Mouse (Mus musculus): ENCODE data around the gene Txndc2. TPM values are rescaled to one million over a fixed set of nuclear protein-coding genes. Genes with fewer than 3 reads are reported as not detected.

Txndc2 gene
- total and polyA plus RNA-seq, 3 experiments: 0.22 TPM; not detected in 2

GRCm38 (mm10) chr17:65650598-65650997 is 8.6 kb upstream of the Txndc2 start:
- Histone ChIP-seq H3K9me3 (replicated peaks) (no peaks in the 10 kb centered on the region), H3K4me1 (ENCODE audit: insufficient read depth, low read depth, low read length) (no peaks in the 10 kb centered on the region; the same call in 1 of the 2 replicates), H3K4me3 (ENCODE audit: low read depth, low read length) (no peak overlapping the region), H3K27me3 (ENCODE audit: insufficient read depth, low read length) (peaks cover 16% of the 10 kb centered on the region; the same call in 1 of the 2 replicates), H3K36me3 (replicated peaks) (no peaks in the 10 kb centered on the region)
- ATAC-seq (ENCODE audit: extremely low read depth, insufficient number of reproducible peaks, low FRiP score, poor library complexity, severe bottlenecking) (no peak), DNase-seq (ENCODE audit: low spot score) (no peak)
- TF ChIP-seq CTCF (IDR thresholded peaks at IDR 0.05; ENCODE audit: low read depth, low read length): no peak
- TF ChIP-seq GATA1 (IDR thresholded peaks at IDR 0.05; ENCODE audit: borderline replicate concordance, low read length): no peak
- TF ChIP-seq TAL1 (conservative IDR thresholded peaks at IDR 0.05; ENCODE audit: low read depth, low read length): no peak
- TF ChIP-seq POLR2AphosphoS5 (IDR thresholded peaks at IDR 0.05; ENCODE audit: insufficient replicate concordance, low read depth, low read length): no peak
- no peak for TF ChIP-seq GATA2 (IDR thresholded peaks at IDR 0.05; ENCODE audit: borderline replicate concordance, low read depth, low read length)

DNA sequence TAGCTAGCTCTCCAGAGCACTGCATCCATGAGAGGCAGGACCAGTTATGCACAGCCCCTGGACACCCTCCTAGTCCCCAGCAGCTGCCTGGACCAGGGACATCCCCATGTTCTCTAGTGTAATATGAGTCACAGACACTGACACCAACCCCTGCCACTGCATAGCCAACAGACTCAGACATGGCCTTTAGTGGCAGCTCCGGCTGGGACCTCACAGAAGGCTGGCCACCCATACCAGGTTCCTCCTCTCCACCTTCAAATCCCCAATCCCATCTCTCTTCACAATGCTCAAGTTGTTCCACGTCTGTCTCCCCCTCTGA is 7.2 kb upstream of the Txndc2 start:
- Histone ChIP-seq H3K9me3 (replicated peaks) (no peaks in the 10 kb centered on the region), H3K4me1 (ENCODE audit: insufficient read depth, low read depth, low read length) (no peaks in the 10 kb centered on the region; the same call in 1 of the 2 replicates), H3K27me3 (ENCODE audit: insufficient read depth, low read length) (peaks cover 10% of the 10 kb centered on the region; the same call in 1 of the 2 replicates), H3K36me3 (replicated peaks) (no peaks in the 10 kb centered on the region), H3K4me3 (ENCODE audit: low read depth, low read length) (no peak overlapping the region)
- ATAC-seq (ENCODE audit: extremely low read depth, insufficient number of reproducible peaks, low FRiP score, poor library complexity, severe bottlenecking): no peak
- no peak for TF ChIP-seq GATA2 (IDR thresholded peaks at IDR 0.05; ENCODE audit: borderline replicate concordance, low read depth, low read length)
- TF ChIP-seq GATA1 (IDR thresholded peaks at IDR 0.05; ENCODE audit: borderline replicate concordance, low read length): no peak
- TF ChIP-seq CTCF (IDR thresholded peaks at IDR 0.05; ENCODE audit: low read depth, low read length): no peak
- no peak for TF ChIP-seq POLR2AphosphoS5 (IDR thresholded peaks at IDR 0.05; ENCODE audit: insufficient replicate concordance, low read depth, low read length)
- no peak for TF ChIP-seq TAL1 (conservative IDR thresholded peaks at IDR 0.05; ENCODE audit: low read depth, low read length)
- DNase-seq (ENCODE audit: low spot score): no peak

- no peaks in the 10 kb centered on the region for H3K36me3 ChIP-seq (replicated peaks)
- TF ChIP-seq CTCF (IDR thresholded peaks at IDR 0.05; ENCODE audit: low read depth, low read length) (no peak), GATA2 (IDR thresholded peaks at IDR 0.05; ENCODE audit: borderline replicate concordance, low read depth, low read length) (no peak), GATA1 (IDR thresholded peaks at IDR 0.05; ENCODE audit: borderline replicate concordance, low read length) (no peak), TAL1 (conservative IDR thresholded peaks at IDR 0.05; ENCODE audit: low read depth, low read length) (no peak), POLR2AphosphoS5 (IDR thresholded peaks at IDR 0.05; ENCODE audit: insufficient replicate concordance, low read depth, low read length) (no peak)
- peaks cover 9% of the 10 kb centered on the region; the same call in 1 of the 2 replicates for H3K27me3 ChIP-seq (ENCODE audit: insufficient read depth, low read length)
- no peaks in the 10 kb centered on the region for H3K9me3 ChIP-seq (replicated peaks)
- no peak overlapping the region for H3K4me3 ChIP-seq (ENCODE audit: low read depth, low read length)
- DNase-seq (ENCODE audit: low spot score) (no peak), ATAC-seq (ENCODE audit: extremely low read depth, insufficient number of reproducible peaks, low FRiP score, poor library complexity, severe bottlenecking) (no peak)
- H3K4me1 ChIP-seq (ENCODE audit: insufficient read depth, low read depth, low read length): no peaks in the 10 kb centered on the region; the same call in 1 of the 2 replicates
Observed at GRCm38 (mm10) chr17:65648371-65649174, 6.6 kb upstream of the Txndc2 start.

DNA sequence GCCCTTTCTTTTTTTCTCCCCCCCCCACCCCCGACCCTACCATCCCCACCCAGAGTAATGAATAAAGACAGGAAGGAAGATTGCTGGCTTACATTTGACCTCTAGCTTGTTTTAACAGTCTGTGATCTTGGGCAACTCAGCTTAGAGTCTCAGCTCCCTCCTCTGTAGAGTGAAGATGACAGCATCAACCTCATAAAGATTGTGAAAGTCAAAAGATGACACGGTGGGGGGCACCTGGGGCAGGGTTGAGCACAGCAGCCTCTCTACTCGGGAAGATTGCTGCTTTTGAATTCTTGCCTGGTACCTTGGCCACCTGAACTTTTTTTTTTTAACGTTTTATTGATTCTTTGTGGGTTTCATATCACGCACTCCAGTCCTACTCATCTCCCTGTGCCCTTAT is 6.0 kb upstream of the Txndc2 start:
- Histone ChIP-seq H3K9me3 (replicated peaks) (no peaks in the 10 kb centered on the region), H3K27me3 (ENCODE audit: insufficient read depth, low read length) (peaks cover 9% of the 10 kb centered on the region; the same call in 1 of the 2 replicates), H3K4me3 (ENCODE audit: low read depth, low read length) (no peak overlapping the region), H3K36me3 (replicated peaks) (no peaks in the 10 kb centered on the region), H3K4me1 (ENCODE audit: insufficient read depth, low read depth, low read length) (no peaks in the 10 kb centered on the region; the same call in 1 of the 2 replicates)
- no peak for TF ChIP-seq TAL1 (conservative IDR thresholded peaks at IDR 0.05; ENCODE audit: low read depth, low read length)
- TF ChIP-seq GATA2 (IDR thresholded peaks at IDR 0.05; ENCODE audit: borderline replicate concordance, low read depth, low read length): no peak
- TF ChIP-seq CTCF (IDR thresholded peaks at IDR 0.05; ENCODE audit: low read depth, low read length): no peak
- ATAC-seq (ENCODE audit: extremely low read depth, insufficient number of reproducible peaks, low FRiP score, poor library complexity, severe bottlenecking) (no peak), DNase-seq (ENCODE audit: low spot score) (no peak)

DNA sequence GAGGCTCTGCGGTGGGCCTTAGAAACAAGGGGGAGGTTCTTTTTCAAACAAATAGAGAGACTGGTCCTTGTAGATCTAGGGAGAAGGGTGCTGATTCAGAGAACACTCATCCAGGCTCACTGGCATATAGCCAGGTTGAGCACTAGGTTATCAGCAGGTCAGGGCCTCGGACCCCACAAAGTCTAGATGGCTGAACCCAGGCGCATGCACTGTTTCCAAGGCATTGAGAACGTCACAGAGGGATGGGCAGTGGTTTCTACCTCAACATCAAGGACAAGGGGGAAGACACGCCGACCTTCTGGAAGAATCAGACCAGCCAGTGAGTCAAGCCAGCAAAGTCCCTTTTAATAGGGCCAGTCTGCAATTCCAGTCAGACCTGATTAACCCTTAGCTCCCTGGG is 5.3 kb upstream of the Txndc2 start:
- no peaks in the 10 kb centered on the region for H3K36me3 ChIP-seq (replicated peaks)
- no peaks in the 10 kb centered on the region; the same call in 1 of the 2 replicates for H3K4me1 ChIP-seq (ENCODE audit: insufficient read depth, low read depth, low read length)
- peaks cover 9% of the 10 kb centered on the region; the same call in 1 of the 2 replicates for H3K27me3 ChIP-seq (ENCODE audit: insufficient read depth, low read length)
- H3K9me3 ChIP-seq (replicated peaks): no peaks in the 10 kb centered on the region
- no peak overlapping the region for H3K4me3 ChIP-seq (ENCODE audit: low read depth, low read length)
- ATAC-seq (ENCODE audit: extremely low read depth, insufficient number of reproducible peaks, low FRiP score, poor library complexity, severe bottlenecking): no peak
- DNase-seq (ENCODE audit: low spot score): no peak
- TF ChIP-seq POLR2AphosphoS5 (IDR thresholded peaks at IDR 0.05; ENCODE audit: insufficient replicate concordance, low read depth, low read length) (no peak), GATA1 (IDR thresholded peaks at IDR 0.05; ENCODE audit: borderline replicate concordance, low read length) (no peak), TAL1 (conservative IDR thresholded peaks at IDR 0.05; ENCODE audit: low read depth, low read length) (no peak), GATA2 (IDR thresholded peaks at IDR 0.05; ENCODE audit: borderline replicate concordance, low read depth, low read length) (no peak), CTCF (IDR thresholded peaks at IDR 0.05; ENCODE audit: low read depth, low read length) (no peak)

- Histone ChIP-seq H3K4me3 (ENCODE audit: low read depth, low read length) (no peak overlapping the region), H3K27me3 (ENCODE audit: insufficient read depth, low read length) (peaks cover 2% of the 10 kb centered on the region; the same call in 1 of the 2 replicates), H3K4me1 (ENCODE audit: insufficient read depth, low read depth, low read length) (no peaks in the 10 kb centered on the region; the same call in 1 of the 2 replicates), H3K9me3 (replicated peaks) (no peaks in the 10 kb centered on the region), H3K36me3 (replicated peaks) (no peaks in the 10 kb centered on the region)
- ATAC-seq (ENCODE audit: extremely low read depth, insufficient number of reproducible peaks, low FRiP score, poor library complexity, severe bottlenecking) (no peak), DNase-seq (ENCODE audit: low spot score) (no peak)
- TF ChIP-seq GATA2 (IDR thresholded peaks at IDR 0.05; ENCODE audit: borderline replicate concordance, low read depth, low read length): no peak
- TF ChIP-seq GATA1 (IDR thresholded peaks at IDR 0.05; ENCODE audit: borderline replicate concordance, low read length): no peak
- no peak for TF ChIP-seq POLR2AphosphoS5 (IDR thresholded peaks at IDR 0.05; ENCODE audit: insufficient replicate concordance, low read depth, low read length)
- TF ChIP-seq TAL1 (conservative IDR thresholded peaks at IDR 0.05; ENCODE audit: low read depth, low read length): no peak
- TF ChIP-seq CTCF (IDR thresholded peaks at IDR 0.05; ENCODE audit: low read depth, low read length): no peak
Observed at GRCm38 (mm10) chr17:65643579-65643978, 1.6 kb upstream of the Txndc2 start.

Measured in G1E (cell line).